Mouse (Mus musculus): ENCODE measurements around the gene Chid1. TPM values are rescaled to one million over a fixed set of nuclear protein-coding genes. Genes with fewer than 3 reads are reported as not detected.
"Not testable (repeated sequence)": the region's sequence is repeated elsewhere in the genome, so short reads cannot be mapped to it uniquely, and the experiment has no call there.

Chid1 gene
- polyA plus RNA-seq, 1 experiment from 2014 or later = 30.0 TPM

DNA sequence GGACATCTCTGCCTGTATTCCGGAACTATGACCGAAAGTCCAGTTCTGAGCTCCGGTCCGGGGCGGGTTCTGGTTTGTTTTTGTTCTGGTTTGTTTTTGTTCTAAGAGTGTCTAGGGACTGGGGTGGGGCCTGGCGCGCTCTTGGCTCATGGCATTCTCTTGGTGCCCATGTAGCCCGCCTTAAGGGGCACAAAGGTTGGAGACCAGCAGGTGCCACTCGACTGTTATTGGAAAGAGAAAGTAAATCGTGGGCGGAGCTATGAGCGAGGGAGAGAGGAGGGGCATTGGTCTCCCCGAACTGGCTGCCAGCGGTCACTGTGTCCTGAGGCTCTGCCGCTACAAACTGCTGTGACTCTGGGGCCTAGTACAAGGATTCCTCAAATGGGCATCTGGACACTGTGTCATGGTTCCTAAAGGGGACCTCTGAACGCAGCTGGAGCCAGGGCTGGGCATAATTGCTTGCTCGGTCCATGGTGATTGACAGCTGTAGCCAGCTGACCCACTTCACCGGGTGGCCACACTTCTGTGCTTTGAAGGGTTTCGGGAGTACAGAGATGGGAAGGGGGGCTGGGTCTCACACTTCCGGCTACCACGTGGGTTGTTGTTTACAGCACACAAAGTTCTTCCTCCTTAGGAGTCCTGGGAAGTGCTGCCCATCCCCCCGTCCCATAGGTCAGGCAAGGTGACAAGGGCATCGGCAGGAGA, 83.9 kb downstream of the Chid1 start:
- DNase-seq (ENCODE audit: low spot score) (peak; percentile 87), ATAC-seq (replicated peaks; ENCODE audit: low FRiP score, low read depth) (peak; percentile 37)
- H3K27me3 ChIP-seq (ENCODE audit: insufficient read depth, low read length) = no peaks in the 10 kb centered on the region
- peak overlapping the region; percentile 74 for H3K4me3 ChIP-seq (replicated peaks; ENCODE audit: low read depth, low read length)
- peak overlapping the region; percentile 96 for H3K27ac ChIP-seq
- H3K9me3 ChIP-seq (replicated peaks; ENCODE audit: low read length) = no peaks in the 10 kb centered on the region
- TF ChIP-seq CTCF (IDR thresholded peaks at IDR 0.05; ENCODE audit: low read depth) = no peak
- H3K36me3 ChIP-seq (ENCODE audit: insufficient read depth, low read length) = peaks cover 23% of the 10 kb centered on the region
- WGBS = 1% methylated on average over 23 of the region's 23 CpGs
- H3K9ac ChIP-seq (ENCODE audit: low read depth, low read length) = peak overlapping the region; percentile 74
- peak overlapping the region; percentile 72 for H3K4me2 ChIP-seq (ENCODE audit: low read length)
- 0 out of 2 replicates have a peak, but pooled peaks cover 3% of the 10 kb centered on the region for H3K4me1 ChIP-seq (replicated peaks; ENCODE audit: insufficient read depth, low read length)

DNA sequence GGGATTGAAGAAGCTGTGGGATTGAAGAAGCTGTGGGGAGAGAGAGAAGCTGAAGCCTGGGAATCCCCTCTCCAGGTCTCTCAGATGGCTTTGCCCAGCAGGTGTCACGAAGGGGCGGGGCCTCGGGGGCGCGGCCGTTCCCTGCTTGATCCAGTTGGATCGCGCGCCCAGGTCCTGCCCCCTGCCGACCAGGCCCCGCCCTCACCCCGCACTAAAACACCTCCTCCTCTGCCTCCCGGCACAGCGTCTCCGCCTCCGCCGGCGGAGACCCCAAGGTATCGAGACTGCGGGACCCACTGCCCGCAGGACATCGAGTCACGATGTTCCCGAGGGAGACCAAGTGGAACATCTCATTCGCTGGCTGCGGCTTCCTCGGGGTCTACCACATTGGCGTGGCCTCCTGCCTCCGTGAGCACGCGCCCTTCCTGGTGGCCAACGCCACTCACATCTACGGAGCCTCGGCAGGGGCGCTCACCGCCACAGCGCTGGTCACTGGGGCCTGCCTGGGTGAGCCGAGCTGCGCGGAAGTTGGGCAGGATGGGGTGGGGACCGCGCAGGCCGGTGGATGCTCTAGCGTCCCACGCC, 84.6 kb downstream of the Chid1 start, which contains the start of gene Pnpla2:
Pnpla2 (plus strand) TSS at position 232 of the 585 bp plus-strand sequence.
- Histone ChIP-seq H3K4me3 (replicated peaks; ENCODE audit: low read depth, low read length) (peak within 1 kb of the TSS; percentile 74), H3K4me1 (replicated peaks; ENCODE audit: insufficient read depth, low read length) (0 out of 2 replicates have a peak, but pooled peaks cover 3% of the 10 kb centered on the region), H3K27ac (peak within 1 kb of the TSS; percentile 96), H3K9me3 (replicated peaks; ENCODE audit: low read length) (no peaks in the 10 kb centered on the region), H3K27me3 (ENCODE audit: insufficient read depth, low read length) (no peaks in the 10 kb centered on the region), H3K9ac (ENCODE audit: low read depth, low read length) (peak within 1 kb of the TSS; percentile 74), H3K4me2 (ENCODE audit: low read length) (peak within 1 kb of the TSS; percentile 72), H3K36me3 (ENCODE audit: insufficient read depth, low read length) (peaks cover 24% of the 10 kb centered on the region)
- WGBS = 1% methylated on average over 38 of the region's 45 CpGs
- peak; percentile 96 for DNase-seq (ENCODE audit: low spot score)
- TF ChIP-seq CTCF (IDR thresholded peaks at IDR 0.05; ENCODE audit: low read depth) = peak; percentile 45
- ATAC-seq (replicated peaks; ENCODE audit: low FRiP score, low read depth) = peak; percentile 82

DNA sequence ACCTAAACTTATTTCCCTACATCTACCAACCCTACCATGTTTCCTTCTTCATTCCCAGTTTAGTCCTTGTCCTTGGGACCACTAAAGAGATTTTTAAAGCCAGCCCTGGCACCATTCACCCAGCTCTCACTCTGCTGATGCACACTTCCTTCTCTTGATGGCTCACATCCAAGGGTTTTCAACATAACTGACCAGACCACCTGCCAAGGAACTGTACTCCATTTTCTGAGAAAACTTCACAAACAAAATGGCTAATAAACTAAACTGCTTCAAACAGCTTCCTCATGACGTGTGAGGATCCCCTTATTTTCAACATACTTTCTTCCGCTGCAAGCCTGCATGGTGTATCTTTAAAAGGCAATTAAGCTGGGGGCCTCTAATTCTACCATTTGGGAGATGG, 86.0 kb downstream of the Chid1 start:
- ATAC-seq (replicated peaks; ENCODE audit: low FRiP score, low read depth) = no peak
- Histone ChIP-seq H3K36me3 (ENCODE audit: insufficient read depth, low read length) (peaks cover 22% of the 10 kb centered on the region), H3K27ac (no peak overlapping the region), H3K4me3 (replicated peaks; ENCODE audit: low read depth, low read length) (no peak overlapping the region), H3K4me2 (ENCODE audit: low read length) (no peak overlapping the region), H3K27me3 (ENCODE audit: insufficient read depth, low read length) (no peaks in the 10 kb centered on the region), H3K9ac (ENCODE audit: low read depth, low read length) (no peak overlapping the region), H3K9me3 (replicated peaks; ENCODE audit: low read length) (no peaks in the 10 kb centered on the region), H3K4me1 (replicated peaks; ENCODE audit: insufficient read depth, low read length) (0 out of 2 replicates have a peak, but pooled peaks cover 3% of the 10 kb centered on the region)
- DNase-seq (ENCODE audit: low spot score) = no peak
- TF ChIP-seq CTCF (IDR thresholded peaks at IDR 0.05; ENCODE audit: low read depth) = no peak
- 74% methylated on average over 2 of the region's 2 CpGs for WGBS

DNA sequence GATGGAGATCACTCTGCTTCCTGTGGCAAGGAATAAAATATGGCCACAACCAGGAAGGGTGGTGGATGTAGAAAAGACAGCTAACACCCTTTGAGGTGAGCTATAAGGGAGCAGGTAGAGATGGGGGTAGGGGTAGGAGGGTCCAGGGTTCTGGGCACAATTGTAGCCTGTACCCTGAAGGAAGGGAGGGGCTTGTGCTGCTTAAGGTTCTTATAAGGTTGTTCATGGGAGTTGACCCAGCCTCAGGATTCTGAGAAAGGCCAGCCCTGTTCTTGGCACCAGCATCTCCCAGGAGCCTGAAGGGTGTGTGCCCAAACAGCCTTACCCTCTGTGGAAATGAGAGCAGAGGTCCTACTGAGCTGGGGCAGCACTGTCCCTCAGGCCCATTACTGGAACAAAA, 87.7 kb downstream of the Chid1 start:
- Histone ChIP-seq H3K4me2 (ENCODE audit: low read length) (no peak overlapping the region), H3K9ac (ENCODE audit: low read depth, low read length) (no peak overlapping the region), H3K4me1 (replicated peaks; ENCODE audit: insufficient read depth, low read length) (0 out of 2 replicates have a peak, but pooled peaks cover 7% of the 10 kb centered on the region), H3K27me3 (ENCODE audit: insufficient read depth, low read length) (no peaks in the 10 kb centered on the region), H3K27ac (no peak overlapping the region), H3K9me3 (replicated peaks; ENCODE audit: low read length) (no peaks in the 10 kb centered on the region), H3K4me3 (replicated peaks; ENCODE audit: low read depth, low read length) (no peak overlapping the region), H3K36me3 (ENCODE audit: insufficient read depth, low read length) (peaks cover 17% of the 10 kb centered on the region; the same call in 1 of the 2 replicates)
- ATAC-seq (replicated peaks; ENCODE audit: low FRiP score, low read depth) (no peak), DNase-seq (ENCODE audit: low spot score) (no peak)
- TF ChIP-seq CTCF (IDR thresholded peaks at IDR 0.05; ENCODE audit: low read depth) = no peak

DNA sequence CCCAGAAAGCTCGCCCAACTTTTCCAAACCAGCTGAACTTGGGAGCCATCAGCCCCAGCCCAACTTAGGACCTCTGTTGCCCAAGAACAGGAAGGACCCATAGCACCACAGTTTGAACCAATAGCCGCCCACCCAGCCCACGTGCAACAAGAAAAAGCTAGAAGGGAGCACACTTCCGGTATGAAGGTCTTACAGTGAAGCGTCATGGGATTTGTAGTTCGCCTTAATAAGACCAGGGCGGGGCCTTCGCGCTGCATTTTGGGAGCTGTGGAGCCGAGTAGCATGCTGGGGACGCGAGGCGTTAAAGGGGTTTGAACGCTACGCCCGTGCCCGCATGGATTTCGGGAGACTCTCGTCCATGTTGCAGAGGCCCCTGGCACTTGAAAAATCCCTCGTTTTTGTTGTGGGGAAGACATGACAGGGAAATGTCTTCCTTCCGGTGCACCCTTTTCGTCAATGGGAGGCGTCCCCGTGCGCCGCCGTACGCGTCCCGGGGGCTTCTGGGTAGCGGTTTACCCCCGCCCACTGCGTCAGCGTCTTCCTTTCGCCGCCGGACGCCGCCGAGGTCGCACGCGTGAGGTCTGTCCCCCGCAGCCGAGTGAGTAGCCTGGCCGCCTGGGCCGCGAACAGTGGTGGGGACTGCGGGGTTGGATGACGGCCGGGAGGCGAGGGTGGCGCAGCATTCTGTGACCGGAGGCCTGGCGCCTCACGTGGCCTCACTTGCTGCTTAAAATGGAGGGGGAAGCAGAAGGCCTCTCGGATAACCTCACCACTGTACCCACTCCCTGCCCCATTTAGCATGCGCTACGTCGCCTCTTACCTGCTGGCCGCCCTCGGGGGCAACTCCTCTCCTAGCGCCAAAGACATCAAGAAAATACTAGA, 92.3 kb downstream of the Chid1 start, which contains the start of gene Rplp2:
Rplp2 (plus strand) TSS at position 261 of the 882 bp plus-strand sequence.
- 0 out of 2 replicates have a peak, but pooled peaks have one; percentile 8 for TF ChIP-seq CTCF (IDR thresholded peaks at IDR 0.05; ENCODE audit: low read depth)
- Histone ChIP-seq H3K9ac (ENCODE audit: low read depth, low read length) (peak within 1 kb of the TSS; percentile 81), H3K27ac (peak within 1 kb of the TSS; percentile 86), H3K4me3 (replicated peaks; ENCODE audit: low read depth, low read length) (peak within 1 kb of the TSS; percentile 73), H3K27me3 (ENCODE audit: insufficient read depth, low read length) (no peaks in the 10 kb centered on the region), H3K9me3 (replicated peaks; ENCODE audit: low read length) (no peaks in the 10 kb centered on the region), H3K4me2 (ENCODE audit: low read length) (peak within 1 kb of the TSS; percentile 60), H3K4me1 (replicated peaks; ENCODE audit: insufficient read depth, low read length) (peaks cover 20% of the 10 kb centered on the region; the same call in 1 of the 2 replicates), H3K36me3 (ENCODE audit: insufficient read depth, low read length) (peaks cover 17% of the 10 kb centered on the region; the same call in 1 of the 2 replicates)
- under 1% methylated on average over 63 of the region's 63 CpGs for WGBS
- ATAC-seq (replicated peaks; ENCODE audit: low FRiP score, low read depth) (peak; percentile 88), DNase-seq (ENCODE audit: low spot score) (peak; percentile 98)

DNA sequence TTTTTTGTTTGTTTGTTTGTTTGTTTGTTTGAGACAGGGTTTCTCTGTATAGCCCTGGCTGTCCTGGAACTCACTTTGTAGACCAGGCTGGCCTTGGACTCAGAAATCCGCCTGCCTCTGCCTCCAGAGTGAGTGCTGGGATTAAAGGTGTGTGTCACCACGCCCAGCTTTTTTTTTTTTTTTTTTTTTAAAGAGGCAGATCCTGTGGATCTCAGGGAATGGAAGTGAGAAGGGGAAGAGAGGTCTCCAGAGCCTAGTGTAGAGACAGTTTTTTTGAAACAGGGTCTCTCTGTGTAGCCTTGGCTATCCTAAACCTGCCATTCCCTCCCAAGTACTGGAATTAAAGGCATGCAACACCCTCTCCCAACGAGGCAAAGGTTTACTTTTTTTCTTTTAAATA, 93.3 kb downstream of the Chid1 start:
- not testable (repeated sequence) for H3K4me3 ChIP-seq (replicated peaks; ENCODE audit: low read depth, low read length); H3K27me3 ChIP-seq (ENCODE audit: insufficient read depth, low read length); H3K4me2 ChIP-seq (ENCODE audit: low read length); DNase-seq (ENCODE audit: low spot score); H3K9ac ChIP-seq (ENCODE audit: low read depth, low read length); H3K9me3 ChIP-seq (replicated peaks; ENCODE audit: low read length); ATAC-seq (replicated peaks; ENCODE audit: low FRiP score, low read depth); H3K27ac ChIP-seq
- 85% methylated on average over 3 of the region's 3 CpGs for WGBS
- Histone ChIP-seq H3K36me3 (ENCODE audit: insufficient read depth, low read length) (peaks cover 11% of the 10 kb centered on the region; the same call in 1 of the 2 replicates), H3K4me1 (replicated peaks; ENCODE audit: insufficient read depth, low read length) (peaks cover 20% of the 10 kb centered on the region; the same call in 1 of the 2 replicates)
